Mouse (Mus musculus) right cerebral cortex, adult 18-20 months (tissue): Measurements from ENCODE around the gene Agtrap.
"Not testable (repeated sequence)": the region's sequence is repeated elsewhere in the genome, so short reads cannot be mapped to it uniquely, and the experiment has no call there.

Experiments
- DNase-seq: peaks from one replicate; pipeline ENCODE4 v3.0.0; 2022; ENCODE audit warnings: mixed read lengths

Agtrap gene

DNA sequence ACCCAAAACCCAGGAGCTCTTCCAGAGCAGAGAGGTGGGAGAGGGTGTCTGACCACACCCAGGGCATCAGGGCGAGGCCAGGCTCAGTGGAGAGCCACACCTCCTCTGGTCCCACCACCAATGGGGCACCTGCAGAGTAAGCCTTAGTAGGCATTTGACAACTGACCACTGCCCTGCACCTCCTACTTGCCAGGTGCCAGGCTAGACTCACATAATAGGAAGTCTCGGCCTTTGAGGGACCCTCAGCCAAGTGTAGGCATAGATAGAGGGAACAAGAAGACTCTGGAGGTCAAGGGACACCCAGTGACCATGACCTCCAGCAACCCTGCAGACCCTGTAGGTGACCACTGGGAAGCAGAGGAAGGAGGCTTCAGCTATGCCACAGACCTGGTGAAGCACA lies 43.7 kb downstream of the Agtrap start:
- no peak for DNase-seq

DNA sequence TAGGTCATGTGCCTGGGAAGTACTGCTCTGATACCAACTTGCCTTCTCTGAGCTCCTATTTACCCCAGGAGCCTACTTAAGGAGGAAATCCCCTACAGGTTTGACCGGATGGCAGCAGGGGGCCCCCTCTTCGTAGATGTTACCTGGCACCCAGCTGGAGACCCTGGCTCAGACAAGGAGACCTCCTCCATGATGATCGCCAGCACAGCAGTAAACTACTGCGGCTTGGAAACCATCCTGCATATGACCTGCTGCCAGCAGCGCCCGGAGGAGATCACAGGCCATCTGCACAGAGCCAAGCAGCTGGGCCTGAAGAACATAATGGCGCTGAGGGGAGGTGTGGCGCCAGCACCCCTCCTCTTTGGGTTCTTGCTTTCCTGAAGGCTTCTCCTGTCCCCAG lies 44.5 kb downstream of the Agtrap start:
- DNase-seq: not testable (repeated sequence)

DNA sequence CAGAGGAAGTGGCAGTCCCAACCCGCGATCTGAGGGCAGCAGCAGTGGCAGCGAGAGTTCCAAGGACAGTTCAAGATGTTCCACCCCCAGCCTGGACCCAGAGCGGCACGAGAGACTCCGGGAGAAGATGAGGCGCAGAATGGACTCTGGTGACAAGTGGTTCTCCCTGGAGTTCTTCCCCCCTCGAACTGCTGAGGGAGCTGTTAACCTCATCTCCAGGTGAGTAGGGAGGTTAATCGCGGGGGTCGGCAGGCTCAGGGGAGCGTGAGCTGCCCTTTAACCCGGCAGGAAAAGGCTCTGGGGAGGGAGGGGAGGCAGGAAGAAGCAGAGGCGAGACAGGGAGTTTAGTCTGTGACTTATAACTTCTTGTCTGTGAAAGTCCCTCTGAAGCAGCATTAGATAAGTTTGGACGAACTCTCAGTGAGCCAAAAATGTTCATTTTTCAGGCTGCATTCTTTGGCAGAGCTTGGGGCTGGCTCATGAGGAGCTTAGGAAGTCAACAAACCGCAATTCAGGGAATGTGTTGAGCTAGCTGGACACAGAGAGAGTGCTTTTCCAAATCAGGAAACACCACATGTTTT lies 46.1 kb downstream of the Agtrap start:
- DNase-seq: peak; percentile 43

DNA sequence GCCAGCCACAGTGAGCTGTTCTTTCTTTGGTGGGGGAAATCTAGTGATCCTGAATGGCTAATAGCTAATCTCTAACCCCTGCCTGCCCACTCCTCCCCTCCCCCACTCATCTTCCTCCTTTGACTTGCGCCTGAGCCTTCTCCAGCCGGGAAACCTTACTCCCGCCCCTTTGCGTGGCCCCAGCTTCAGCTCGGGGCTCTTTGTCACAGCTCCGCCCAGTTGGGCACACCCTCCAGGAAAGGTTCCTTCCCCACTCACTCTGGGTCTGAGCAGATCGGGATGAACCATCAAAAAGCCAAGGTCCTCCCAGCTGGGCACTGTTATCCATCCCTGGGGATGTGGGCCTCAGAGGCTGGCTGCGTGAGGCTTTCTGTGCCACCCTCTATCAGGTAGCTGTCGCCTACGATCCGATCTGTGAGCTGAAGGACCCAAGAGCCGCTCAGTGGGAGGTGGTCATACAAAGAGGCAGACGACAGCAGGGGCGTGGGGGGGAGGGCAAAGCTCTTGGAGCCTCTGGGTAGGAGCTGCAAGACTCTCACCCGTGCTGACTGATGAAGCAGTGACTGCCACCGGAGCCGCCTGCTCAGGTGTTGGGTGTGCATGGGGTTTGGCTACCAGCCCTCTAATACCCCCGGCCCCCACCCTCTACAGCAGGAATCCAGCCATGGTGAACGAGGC lies 46.8 kb downstream of the Agtrap start:
- DNase-seq: peak; percentile 65

DNA sequence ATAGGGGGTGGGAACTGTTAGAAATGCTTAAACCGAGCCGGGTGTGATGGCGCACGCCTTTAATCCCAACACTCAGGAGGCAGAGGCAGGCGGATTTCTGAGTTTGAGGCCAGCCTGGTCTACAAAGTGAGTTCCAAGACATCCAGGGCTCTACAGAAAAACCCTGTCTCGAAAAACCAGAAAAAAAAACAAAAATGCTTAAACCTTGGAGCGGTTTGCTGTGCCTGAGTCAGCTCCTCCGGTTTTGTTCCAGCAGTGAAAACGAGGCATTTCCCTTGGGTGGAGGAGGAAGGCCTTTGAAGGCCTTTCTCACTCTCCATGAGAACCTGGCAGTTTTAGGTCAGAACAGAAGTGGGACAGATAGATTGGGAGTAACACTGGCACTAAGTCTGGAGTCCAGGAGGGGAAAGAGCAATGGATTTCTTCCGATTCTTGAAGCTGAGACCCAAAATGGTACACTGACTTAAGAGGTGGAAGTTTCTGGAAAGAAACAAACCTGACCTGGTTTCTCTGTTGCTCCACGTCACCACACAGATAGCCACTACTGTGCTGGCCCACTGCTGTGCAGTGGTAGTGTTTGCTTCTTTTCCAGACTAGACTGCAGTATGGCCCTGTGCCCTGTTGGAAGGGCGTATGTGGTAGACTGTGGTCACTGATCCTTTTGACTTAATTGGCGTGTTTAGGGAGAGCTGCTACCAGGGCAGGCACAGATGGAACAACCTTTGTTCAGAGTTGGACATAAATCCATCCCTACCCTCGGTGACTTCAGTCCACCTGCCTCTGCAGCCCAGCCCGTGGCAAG lies 47.6 kb downstream of the Agtrap start:
- DNase-seq: no peak

DNA sequence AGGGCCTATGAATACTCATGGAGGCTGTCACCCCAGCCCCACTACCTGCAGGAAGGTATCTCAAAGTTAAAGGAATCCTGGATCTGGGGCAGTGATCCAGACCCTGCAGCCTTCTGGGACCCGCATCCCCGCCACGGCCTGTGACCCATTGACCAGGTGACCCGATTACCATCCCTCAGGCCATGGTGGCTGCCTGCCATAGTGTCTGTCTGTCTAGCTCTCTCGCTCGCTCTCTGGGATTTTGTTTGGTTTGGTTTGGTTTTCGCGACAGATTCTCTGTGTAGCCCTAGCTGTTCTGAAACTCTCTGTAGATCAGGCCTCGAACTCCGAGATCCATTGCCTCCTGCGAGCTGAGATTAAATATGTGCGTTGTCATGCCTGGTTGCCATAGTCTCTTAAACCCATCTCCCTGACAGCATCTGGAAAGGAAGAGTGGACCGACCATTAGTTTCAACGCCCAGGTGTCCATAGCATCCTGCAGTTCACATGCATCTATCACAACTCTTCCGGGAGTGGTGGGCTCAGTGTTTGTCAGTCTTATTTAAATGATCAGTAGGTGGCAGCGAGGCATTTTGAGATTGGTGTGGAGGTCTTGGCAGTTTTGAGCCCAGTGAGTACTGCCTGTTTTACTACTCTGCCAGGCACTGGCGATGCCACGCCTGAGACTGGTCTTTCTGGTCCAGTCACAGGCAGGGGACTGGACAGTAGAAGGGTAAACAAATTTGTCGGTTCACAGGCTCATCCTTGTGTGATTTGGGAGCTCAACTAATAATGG lies 48.4 kb downstream of the Agtrap start:
- no peak for DNase-seq

DNA sequence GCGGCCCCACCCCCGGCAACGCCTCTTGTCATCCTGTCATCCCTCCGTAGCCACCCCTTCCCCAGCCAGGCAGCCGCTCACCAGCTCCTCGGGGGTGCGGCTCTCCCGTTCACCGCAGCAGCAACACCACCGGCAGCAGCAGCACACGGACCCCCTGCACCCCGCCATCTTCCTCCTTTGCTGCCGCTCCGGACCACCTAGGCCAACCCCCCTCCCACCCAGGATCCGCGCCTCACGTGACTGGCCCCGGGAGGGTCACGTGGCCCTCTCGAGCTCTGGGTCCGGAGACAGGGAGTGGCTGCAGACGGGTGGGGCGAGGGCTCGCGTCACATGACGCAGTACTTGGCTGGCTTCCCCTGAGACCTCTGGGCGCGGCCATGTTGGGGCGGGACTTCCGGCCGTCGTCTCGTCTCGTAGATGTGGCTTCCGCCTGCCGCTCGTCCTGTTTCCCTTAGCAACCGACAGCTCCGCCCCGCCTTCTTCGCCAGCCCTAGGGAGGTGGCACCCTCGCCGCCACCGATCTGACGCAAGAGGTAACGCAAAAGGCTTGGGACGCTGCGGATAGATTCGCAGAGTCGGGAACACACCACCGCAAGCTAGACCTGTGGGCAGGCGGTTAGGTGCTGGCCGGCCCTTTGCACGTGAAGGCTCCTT lies 49.1 kb downstream of the Agtrap start, which contains the start of the genes Clcn6 and Mthfr:
TSS of gene Clcn6 (minus strand) at position 222 of the 654 bp plus-strand sequence.
TSS of gene Mthfr (plus strand) at position 478 of the 654 bp plus-strand sequence.
- peak; percentile 100 for DNase-seq

DNA sequence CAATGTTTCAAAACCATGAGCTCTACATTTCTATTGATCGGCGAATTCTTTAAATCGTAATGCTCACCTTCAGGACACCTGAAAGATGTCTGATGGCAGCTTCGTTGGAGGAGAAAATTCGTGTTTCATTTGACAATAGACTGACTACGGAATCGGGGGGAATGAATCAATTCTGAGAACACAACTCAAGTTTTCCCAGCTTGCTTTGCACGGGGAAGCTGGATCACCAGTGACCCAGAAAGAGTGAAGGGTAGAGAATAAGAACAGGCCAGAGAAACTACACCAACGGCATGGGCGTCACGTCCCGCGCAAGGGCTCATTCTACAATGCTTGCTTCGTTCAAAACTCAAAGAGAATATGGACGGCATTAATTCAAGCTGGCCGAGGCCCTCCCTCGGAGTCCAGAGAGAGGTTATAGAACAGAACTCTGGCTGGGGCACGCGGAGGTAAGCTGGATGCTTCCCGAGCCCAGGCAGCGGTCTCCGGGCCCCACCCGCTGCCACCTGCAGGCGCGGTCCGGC lies 49.7 kb downstream of the Agtrap start:
- DNase-seq: no peak

DNA sequence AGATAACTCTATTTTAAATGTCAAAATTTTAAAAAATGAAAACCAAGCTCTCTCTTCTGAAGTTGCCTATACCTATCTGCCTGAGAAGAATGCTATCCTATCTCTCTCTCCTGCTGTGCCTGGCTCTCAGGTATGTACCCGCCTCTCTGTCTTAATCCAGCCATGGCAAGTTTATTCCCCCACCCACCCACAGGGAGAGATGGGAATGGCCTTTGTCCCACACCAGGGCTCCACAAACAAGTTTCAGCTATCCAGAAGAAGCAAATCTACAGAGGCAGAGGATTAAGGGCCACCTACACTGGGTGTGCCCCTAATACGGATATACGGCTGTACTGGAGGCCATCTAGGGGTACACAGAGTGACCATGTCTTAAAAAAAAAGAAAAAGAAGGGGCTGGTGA lies 52.4 kb downstream of the Agtrap start:
- no peak for DNase-seq

DNA sequence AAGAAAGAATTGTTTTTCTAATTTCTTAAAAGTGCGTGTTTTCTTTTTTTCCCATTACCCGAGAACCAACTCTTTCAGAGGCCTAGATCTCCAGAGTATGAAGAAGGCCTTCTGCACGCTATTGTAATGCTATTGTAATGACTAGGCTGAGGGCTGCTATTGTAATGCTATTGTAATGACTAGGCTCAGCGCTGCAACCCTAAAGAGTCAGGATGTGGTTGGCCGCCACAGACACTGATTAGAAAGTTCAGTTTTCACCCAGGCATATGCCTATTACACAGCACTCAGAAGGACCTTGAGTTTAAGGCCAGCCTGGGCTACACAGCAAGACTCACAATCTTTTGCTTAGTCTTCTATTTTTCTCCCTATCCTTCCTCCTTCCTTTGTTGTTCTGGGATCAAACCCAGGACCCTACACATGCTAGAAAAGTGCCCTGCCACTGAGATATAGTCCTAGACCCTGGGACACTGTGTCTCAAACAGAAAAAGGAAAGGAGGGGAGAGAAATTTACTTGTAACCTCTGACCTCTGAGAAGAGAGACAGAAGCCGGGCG lies 53.9 kb downstream of the Agtrap start:
- no peak for DNase-seq

DNA sequence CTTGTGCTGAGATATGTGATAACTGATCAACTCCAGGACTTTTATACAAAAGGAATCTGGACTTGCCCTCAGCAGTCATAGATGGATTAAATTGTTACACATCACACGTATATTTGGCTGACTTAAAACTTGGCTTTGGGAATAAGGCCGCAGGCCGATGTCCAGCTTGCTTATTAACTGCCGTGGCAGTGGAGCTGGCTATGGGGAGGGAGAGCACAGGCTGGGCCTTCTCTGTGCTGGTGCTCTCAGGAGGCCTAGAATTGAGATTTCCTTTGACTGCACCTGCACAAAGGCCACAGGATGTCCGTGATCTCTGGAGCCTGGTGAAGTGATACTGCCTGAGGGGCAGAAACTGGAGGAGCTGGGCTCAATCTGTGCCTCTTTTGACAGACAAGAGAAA lies 57.3 kb downstream of the Agtrap start:
- DNase-seq: no peak

DNA sequence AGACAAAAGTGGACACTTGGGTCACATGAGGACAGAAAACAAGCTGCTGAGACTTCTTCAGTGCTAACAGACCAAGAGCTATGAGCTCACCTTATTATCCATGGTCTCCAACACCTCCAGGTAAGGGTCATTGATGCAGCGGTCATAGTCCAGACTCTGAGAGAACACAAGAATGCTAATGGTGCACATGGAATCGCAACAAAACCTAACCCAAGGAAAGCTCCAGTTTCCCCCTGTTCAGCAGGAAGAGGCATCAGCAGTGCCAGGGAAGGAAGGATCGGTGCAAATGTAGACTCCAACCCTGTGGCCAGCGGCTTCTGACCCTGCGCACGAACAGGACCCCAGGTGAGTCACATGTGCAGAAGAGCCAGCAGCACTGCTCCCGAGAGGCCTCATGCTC lies 58.5 kb downstream of the Agtrap start:
- no peak for DNase-seq
